Mouse (Mus musculus): ENCODE data around the gene Sema3e.

GRCm38 (mm10) chr5:14163280-14163679, 138.2 kb downstream of the Sema3e start:
- TF ChIP-seq CTCF (IDR thresholded peaks at IDR 0.05; ENCODE audit: low read depth, low read length) (no peak), POLR2A (IDR thresholded peaks at IDR 0.05; ENCODE audit: extremely low read depth, insufficient read depth, low read length) (no peak)

Data from liver, adult 2 months (tissue).